Mouse (Mus musculus) liver, embryonic 14.5 days (tissue): ENCODE measurements at regions not wholly inside any gene's neighbourhood (a gene's known extent, or its start where the extent isn't known, plus 50 kb on each side); places are given as distances from the start of the nearest gene placed in this dataset.

Experiments used
- ATAC-seq: fragments of 200-750 bp; cut with Nextera tagmentation; 2 replicates; pipeline ENCODE4 v1.8.0; 2017; ENCODE audit warnings: moderate number of reproducible peaks, mild to moderate bottlenecking, moderate library complexity; ENCODE audit not compliant: insufficient read depth
- DNase-seq, 3 experiments: peaks; one replicate each; pipeline ENCODE4 v3.0.0-alpha.2; 2012 to 2013; ENCODE audit warnings: low read depth in 3 of 3, low spot score in 3 of 3
- H3K27ac ChIP-seq: fragments of 300-500 bp; sonication (generic); 2 replicates; pipeline ENCODE4 v1.5.1; 2014; ENCODE audit warnings: moderate library complexity, mild to moderate bottlenecking, control low read depth, inconsistent platforms
- H3K27me3 ChIP-seq: fragments of 300-500 bp; sonication (generic); 2 replicates; pipeline ENCODE4 v1.6.1; 2014; ENCODE audit warnings: mild to moderate bottlenecking, low read length, moderate library complexity; ENCODE audit not compliant: control insufficient read depth, insufficient read depth
- H3K36me3 ChIP-seq: fragments of 300-500 bp; sonication (generic); replicated peaks from 2 replicates; pipeline ENCODE4 v1.6.1; 2014; ENCODE audit warnings: low read depth; ENCODE audit not compliant: control insufficient read depth, insufficient read depth
- H3K4me1 ChIP-seq, 2 experiments: fragments of 200-500 bp in 1 of 2; fragments of 300-500 bp in 1 of 2; sonication (generic) in 1 of 2; replicated peaks; 2 replicates each; pipeline ENCODE4 v1.6.1; 2012 to 2014; ENCODE audit warnings: antibody characterized with exemption in 1 of 2, inconsistent platforms in 1 of 2, low read length in 1 of 2; ENCODE audit not compliant: control insufficient read depth in 2 of 2, insufficient read depth in 2 of 2
- H3K4me2 ChIP-seq: fragments of 300-500 bp; sonication (generic); 2 replicates; pipeline ENCODE4 v1.6.1; 2014; ENCODE audit warnings: low read depth, mild to moderate bottlenecking, control low read depth, moderate library complexity
- H3K4me3 ChIP-seq, 2 experiments: fragments of 200-500 bp in 1 of 2; fragments of 300-500 bp in 1 of 2; sonication (generic) in 1 of 2; 2 replicates each; pipeline ENCODE4 v1.5.1; 2012 to 2014; ENCODE audit warnings: low read depth in 2 of 2, low read length in 2 of 2, mild to moderate bottlenecking in 2 of 2, control low read depth in 1 of 2, inconsistent platforms in 1 of 2, moderate library complexity in 1 of 2; ENCODE audit not compliant: insufficient read depth in 1 of 2
- H3K9ac ChIP-seq: fragments of 300-500 bp; sonication (generic); replicated peaks from 2 replicates; pipeline ENCODE4 v1.6.1; 2014; ENCODE audit warnings: mild to moderate bottlenecking, control low read depth, moderate library complexity
- H3K9me3 ChIP-seq: fragments of 300-500 bp; sonication (generic); 2 replicates; pipeline ENCODE4 v1.6.1; 2016; ENCODE audit warnings: low read length, mixed read lengths; ENCODE audit not compliant: control insufficient read depth
- CTCF ChIP-seq: IDR thresholded peaks from 2 replicates; pipeline ENCODE4 v1.5.1; 2016; ENCODE audit warnings: antibody characterized with exemption, low read depth, control low read depth
- EP300 ChIP-seq: IDR thresholded peaks from 2 replicates; pipeline ENCODE4 v1.6.1; 2016; ENCODE audit warnings: antibody characterized with exemption, low read depth
- WGBS: fragments of 180-500 bp; shearing (Covaris S2); extraction: QIAGEN DNeasy Blood & Tissue Kit; methylation state at CpG from one replicate; pipeline ENCODE4 v1.1.7; 2014; ENCODE audit not compliant: insufficient replicate concordance; 5-methylcytosine and 5-hydroxymethylcytosine counted together

DNA sequence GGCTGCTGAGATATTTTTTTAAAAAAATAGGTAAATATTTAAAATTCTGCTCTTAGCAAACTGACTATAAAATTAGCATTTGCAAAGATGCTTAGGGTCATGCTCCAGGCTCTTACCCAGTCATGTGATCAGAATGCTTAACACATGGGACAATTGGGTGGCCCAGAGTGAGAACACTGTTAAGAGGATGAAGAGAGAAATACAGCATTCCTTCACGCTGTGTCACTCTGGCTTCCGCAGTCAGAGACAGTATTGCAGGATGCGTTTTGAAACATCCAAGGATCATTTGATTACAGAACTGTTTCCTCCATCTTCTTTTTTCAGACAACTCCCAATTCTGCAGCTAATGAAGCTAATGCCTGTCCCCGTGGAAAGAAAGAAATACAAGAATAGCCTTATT lies 316.4 kb downstream of the Rnd3 start:
- Histone ChIP-seq H3K4me2 (no peak overlapping the region), H3K4me1 (no peaks in the 10 kb centered on the region), H3K27ac (no peak overlapping the region), H3K4me3 (no peak overlapping the region), H3K9me3 (no peaks in the 10 kb centered on the region), H3K27me3 (no peaks in the 10 kb centered on the region), H3K36me3 (no peaks in the 10 kb centered on the region), H3K9ac (no peak overlapping the region)
- DNase-seq (no peak), ATAC-seq (no peak)
- WGBS: 63% methylated on average over 4 of the region's 4 CpGs
- TF ChIP-seq CTCF (no peak), EP300 (no peak)

DNA sequence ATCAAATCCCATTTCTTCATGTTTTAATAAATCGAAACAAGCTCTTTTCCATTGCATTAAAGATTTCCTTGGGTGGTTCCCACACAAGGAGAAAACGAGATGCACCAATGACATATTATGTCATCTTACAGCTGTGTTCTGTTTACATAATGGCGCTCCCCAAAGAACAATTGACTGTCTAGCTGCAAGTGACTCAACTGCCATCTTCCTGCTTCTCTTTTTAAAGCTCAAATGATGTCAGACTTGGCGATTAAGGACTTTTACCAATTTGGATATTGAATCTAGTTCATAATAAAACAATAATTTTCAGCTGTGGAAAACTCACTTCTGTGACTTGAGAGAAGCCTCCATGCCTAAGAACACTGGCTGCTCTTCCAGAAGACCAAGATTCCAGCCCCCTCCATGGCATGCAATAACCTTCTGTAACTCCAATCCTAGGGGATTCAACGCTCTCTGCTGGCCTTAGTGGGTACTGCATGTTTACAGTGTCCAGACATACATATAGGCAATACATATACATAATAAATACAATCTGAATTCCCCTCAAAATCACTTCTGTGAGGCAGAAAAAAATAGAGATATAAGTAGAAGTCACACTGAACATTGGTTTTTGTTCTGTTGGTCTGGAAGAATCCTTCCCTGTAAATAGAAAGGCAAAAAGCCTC lies 318.7 kb downstream of the Rnd3 start:
- TF ChIP-seq EP300: no peak
- TF ChIP-seq CTCF: peak; percentile 19; the same call in 1 of the 2 replicates
- H3K9ac ChIP-seq: no peak overlapping the region
- H3K4me3 ChIP-seq: no peak overlapping the region
- DNase-seq (no peak), ATAC-seq (no peak)
- H3K27ac ChIP-seq: no peak overlapping the region
- H3K4me2 ChIP-seq: no peak overlapping the region
- no peaks in the 10 kb centered on the region for H3K27me3 ChIP-seq
- H3K36me3 ChIP-seq: no peaks in the 10 kb centered on the region
- H3K9me3 ChIP-seq: no peaks in the 10 kb centered on the region
- no peaks in the 10 kb centered on the region for H3K4me1 ChIP-seq
- WGBS: 42% methylated on average over 5 of the region's 5 CpGs

DNA sequence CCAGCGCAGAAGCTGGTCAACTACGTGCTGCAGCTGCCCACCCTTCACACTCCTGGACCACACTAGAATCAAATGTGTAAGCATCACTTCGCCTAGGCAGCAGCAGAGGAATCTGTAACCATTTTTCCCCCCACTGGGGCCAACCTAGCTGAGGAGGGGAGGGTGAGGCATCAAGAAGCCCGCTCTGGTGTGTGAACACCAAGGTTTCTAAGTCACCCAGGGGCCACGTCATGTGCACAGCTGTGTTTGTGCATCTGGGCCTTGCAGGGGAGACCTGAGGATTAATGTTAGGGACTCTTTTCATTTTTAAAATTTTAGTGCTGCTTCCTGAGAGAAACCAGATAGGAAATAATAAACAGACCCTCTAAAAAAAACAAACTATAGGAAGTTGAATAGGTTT lies 321.8 kb downstream of the Rnd3 start:
- Histone ChIP-seq H3K36me3 (no peaks in the 10 kb centered on the region), H3K4me3 (no peak overlapping the region), H3K9me3 (no peaks in the 10 kb centered on the region), H3K9ac (no peak overlapping the region), H3K4me1 (no peaks in the 10 kb centered on the region), H3K27ac (no peak overlapping the region), H3K4me2 (no peak overlapping the region), H3K27me3 (no peaks in the 10 kb centered on the region)
- WGBS: 67% methylated on average over 5 of the region's 5 CpGs
- no peak for ATAC-seq
- no peak for DNase-seq
- TF ChIP-seq CTCF (no peak), EP300 (no peak)

DNA sequence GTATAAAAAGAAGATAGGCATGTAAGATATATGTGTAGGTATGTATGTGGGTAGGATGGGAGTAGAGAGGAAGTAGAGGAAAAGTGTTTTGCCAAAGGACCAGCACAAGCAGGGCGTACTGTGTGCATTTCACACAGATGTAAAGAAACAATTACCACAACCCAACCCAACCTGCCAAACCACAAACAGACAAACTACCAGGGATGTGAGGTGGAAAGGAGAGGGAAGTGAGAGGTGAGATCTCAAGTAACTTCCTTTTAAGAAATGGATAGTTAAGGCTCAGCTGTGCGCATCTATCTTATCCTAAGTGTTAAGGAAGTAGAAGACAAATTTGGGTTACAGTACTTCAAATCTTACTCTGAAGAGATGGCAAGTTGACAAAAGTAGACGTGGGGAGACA lies 322.4 kb downstream of the Rnd3 start:
- 45% methylated on average over 3 of the region's 3 CpGs for WGBS
- DNase-seq (no peak), ATAC-seq (no peak)
- Histone ChIP-seq H3K36me3 (no peaks in the 10 kb centered on the region), H3K4me2 (no peak overlapping the region), H3K9ac (no peak overlapping the region), H3K27ac (no peak overlapping the region), H3K9me3 (no peaks in the 10 kb centered on the region), H3K4me3 (no peak overlapping the region), H3K4me1 (no peaks in the 10 kb centered on the region), H3K27me3 (no peaks in the 10 kb centered on the region)
- TF ChIP-seq CTCF: no peak
- TF ChIP-seq EP300: no peak

DNA sequence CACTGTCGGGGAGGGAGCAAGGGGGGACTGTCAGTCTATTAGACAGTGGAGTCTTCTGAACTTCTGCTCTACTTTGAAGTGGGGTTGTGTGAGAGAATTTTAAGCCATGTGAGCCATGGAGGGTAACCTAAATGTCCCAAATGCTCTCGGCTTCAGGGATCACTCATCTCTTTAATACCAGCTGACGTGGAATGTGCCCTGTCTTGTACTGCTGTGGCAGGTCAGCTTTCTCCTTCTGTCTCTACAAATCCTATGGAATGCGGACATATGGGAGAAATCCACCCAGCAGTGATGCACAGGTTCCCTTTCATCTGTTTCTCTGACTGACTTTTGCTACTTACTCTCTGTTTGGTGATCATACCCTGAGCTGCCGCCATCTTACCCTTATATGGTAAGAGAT lies 323.3 kb downstream of the Rnd3 start:
- Histone ChIP-seq H3K9ac (no peak overlapping the region), H3K36me3 (no peaks in the 10 kb centered on the region), H3K27ac (no peak overlapping the region), H3K4me1 (no peaks in the 10 kb centered on the region), H3K4me3 (no peak overlapping the region), H3K9me3 (no peaks in the 10 kb centered on the region), H3K27me3 (no peaks in the 10 kb centered on the region), H3K4me2 (no peak overlapping the region)
- ATAC-seq (no peak), DNase-seq (no peak)
- 61% methylated on average over 5 of the region's 5 CpGs for WGBS
- TF ChIP-seq EP300: no peak
- no peak for TF ChIP-seq CTCF
